Mouse (Mus musculus) lung, adult 2 months (tissue): ENCODE data around the gene Pparg.

Experiments
- CTCF ChIP-seq: fragments of 200-500 bp; IDR thresholded peaks from 2 replicates; pipeline ENCODE4 v1.5.1; 2011; ENCODE audit warnings: mild to moderate bottlenecking, low read length, control low read depth; ENCODE audit not compliant: insufficient read depth
- POLR2A ChIP-seq: fragments of 200-500 bp; IDR thresholded peaks from 2 replicates; pipeline ENCODE4 v1.6.1; 2011; ENCODE audit warnings: low read depth, mild to moderate bottlenecking, control low read depth, low read length, borderline replicate concordance; ENCODE audit errors: extremely low read depth

DNA sequence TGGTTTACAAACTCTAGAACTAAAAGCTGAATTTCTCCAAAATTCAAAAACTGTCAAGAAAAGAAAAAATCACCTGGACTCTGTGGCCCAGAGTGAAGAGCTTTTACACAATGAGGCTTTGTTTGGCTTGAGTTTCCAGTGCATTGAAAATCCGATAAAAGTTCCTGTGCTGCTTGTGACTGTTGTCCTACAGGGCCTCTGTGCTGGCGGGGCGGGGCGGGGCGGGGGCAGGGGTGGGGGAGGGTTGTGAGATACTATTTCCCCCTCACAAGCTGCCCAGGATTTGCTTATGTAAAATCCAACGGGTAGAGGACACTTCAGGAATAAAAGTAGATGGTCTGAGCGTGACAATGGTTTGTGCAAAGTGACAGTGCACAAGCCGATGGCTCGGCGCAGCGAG, 16.2 kb upstream of the Pparg start:
- no peak for TF ChIP-seq POLR2A
- no peak for TF ChIP-seq CTCF
